Mouse (Mus musculus): ENCODE data around the gene Jagn1.

The Jagn1 gene

DNA sequence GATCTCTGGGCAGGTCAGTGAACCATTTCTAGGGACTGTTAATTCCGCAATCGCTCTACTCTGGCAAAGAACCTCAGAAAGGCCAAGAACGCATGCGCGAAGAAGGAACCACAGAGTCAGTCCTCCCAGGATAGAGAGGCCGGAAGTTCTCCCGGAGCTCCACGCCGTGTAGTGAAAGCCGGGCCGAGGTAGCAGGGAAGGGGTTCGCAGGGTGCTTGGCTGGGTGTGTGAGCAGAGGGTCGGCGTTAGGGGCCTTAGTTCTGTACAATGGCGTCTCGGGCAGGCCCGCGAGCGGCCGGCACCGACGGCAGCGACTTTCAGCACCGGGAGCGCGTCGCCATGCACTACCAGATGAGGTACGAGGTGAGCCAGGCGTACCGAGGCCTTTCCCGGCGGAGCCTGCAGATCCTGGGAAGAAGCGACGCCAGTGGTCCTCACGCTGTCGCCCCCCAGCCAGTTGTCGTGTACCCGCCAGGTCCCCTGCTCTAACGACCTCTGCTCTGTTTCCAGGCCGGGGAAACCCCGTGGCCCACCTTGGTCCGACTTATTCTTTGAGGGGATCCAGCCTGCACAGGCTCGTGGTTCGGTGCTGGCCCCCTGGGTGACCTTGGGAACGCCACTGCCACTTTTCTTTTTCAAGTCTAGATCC is at the start of gene Jagn1:
Jagn1 (plus strand) TSS at position 128 of the 649 bp plus-strand sequence.
- peak; percentile 84 for DNase-seq (ENCODE audit: low spot score)

DNA sequence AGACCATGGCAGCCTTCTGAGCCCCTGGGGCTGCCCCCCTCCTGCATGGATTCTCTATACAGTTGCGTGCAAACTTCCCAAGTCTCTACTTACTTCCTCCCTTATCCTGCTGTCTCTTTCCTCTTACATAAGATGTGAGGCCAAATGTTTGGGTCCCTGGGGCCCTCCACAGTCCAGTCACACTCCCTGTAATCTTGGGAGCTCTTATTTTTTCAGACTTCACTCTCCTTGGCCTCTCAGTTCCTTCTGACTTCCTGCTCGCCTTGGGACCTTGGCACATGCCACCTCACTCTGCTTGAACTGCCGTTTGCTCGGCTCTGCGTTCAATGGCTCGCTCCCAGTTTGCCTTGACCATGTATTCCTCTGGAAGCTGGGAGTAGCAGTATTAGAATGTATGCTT is 48.4 kb upstream of the Jagn1 start:
- no peak for DNase-seq (ENCODE audit: low spot score)

DNA sequence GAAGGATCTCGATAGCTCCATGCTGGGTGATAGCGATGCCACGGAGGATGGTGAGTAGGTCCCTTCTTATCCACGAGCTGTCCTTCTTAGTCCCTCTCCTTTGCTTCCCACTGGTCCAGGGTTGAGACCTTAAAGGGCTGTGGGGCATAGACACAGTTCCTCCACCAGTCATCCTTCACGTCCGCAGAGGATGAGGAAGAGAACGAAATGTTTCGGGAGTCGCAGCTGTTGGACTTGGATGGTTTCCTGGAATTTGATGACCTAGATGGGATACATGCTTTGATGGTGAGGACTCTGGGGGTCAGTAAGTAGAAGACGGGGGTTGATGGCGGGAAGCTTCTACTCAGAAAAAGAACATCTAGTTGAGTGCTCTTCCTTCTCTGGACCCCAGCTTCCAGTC is 47.6 kb upstream of the Jagn1 start:
- no peak for DNase-seq (ENCODE audit: low spot score)

DNA sequence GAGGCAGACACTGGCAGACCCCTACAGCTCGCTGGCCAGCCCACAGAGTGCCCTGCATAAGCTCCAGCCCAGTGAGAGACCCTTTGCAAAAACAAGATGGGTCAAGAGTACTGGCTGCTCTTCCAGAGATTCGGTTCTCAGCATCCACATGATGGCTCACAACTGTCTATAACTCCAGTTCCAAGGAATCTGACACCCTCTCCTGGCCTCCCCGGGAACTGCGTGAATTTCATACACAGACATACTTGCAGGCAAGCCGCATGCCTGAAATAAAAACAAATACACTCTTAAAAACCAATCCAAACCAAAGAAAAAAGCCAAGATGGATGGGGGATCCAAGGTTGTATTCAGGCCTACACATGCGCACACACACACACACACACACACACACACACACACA is 46.9 kb upstream of the Jagn1 start:
- DNase-seq (ENCODE audit: low spot score): no peak

DNA sequence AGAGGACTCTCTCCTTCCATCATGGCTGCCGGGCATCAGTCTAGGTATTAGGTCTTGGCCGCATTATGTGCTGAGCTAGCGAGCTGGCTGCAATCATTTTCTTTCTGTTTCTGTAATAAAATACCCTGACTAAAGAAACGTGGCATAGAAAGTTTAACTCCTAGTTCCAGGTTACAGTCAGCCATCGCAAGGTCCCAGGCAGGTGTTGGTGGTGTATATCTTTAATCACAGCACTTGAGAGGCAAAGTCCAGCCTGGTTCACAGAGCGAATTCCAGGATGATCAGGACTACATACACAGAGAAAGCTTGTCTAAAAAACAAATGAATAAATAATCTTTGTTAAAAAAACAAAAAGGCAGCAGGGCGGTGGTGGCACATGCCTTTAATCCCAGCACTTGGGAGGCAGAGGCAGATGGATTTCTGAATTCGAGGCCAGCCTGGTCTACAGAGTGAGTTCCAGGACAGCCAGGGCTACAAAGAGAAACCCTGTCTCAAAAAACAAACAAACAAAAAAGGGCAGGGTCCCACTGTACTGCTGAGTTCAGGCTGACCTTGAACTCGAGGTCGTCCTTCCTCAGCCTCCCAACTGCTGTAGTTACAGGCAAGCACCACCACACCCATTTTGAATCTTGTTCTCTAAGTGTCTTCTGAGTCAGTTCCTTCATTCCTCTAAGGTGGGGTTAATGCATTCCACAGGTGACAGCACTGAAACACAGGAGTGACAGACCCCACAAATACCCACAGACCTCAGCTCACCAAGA is 45.9 kb upstream of the Jagn1 start:
- DNase-seq (ENCODE audit: low spot score): no peak

DNA sequence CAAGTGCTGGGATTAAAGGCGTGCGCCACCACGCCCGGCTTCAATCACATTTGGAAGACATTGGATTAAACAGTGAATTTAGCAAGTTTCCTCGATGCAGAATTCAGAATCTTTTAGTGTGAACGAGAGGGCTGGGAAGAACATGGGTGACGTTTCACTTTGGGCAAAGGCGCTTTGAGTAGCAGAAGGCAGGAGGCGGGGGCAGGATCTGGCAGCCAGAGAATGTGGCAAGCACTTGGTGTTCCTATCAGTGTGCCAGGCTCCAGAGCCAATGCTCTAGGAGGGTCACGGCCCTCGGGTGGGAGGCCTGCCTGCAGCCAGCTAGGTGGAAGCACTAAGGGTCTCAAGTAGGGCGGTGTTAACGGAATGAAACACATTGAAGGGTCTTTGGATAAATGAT is 40.3 kb upstream of the Jagn1 start:
- no peak for DNase-seq (ENCODE audit: low spot score)

DNA sequence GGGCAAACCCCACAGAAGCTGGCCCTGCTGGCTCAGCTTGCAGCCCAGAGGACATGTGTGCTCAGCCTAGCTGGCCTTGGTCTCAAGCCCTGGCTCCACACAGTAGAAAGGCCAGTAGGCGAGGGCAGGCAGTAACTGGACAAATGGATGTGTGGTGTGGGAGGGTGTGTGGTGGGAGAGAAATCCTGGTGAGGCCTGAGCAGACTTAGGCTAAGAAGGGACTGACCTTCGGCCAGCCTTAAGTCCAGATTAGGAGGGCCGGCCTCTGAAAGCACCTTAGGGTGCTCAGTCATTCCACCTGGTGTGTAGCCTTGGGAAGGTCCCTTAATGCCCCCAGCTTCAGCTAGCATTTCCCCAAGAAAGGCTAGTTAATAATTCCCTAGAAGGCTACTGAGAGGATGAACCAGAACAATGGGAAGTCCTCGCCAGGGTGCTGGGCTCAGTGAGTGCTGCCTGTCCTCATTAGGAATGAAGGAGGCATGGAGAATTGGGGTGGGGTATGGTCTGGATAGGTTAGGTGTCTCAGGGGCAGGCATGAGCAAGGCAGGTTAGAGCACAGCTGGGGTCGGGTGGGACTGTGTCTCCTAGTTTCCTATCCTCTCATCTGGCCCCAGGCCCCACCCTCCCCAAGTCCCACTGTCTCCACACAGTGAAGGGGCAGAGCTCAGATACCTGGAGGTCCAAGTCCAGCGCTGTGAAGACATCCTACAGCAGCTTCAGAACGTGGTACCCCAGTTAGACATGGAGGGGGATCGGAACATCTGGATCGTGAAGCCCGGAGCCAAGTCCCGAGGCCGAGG is 37.5 kb upstream of the Jagn1 start:
- no peak for DNase-seq (ENCODE audit: low spot score)

DNA sequence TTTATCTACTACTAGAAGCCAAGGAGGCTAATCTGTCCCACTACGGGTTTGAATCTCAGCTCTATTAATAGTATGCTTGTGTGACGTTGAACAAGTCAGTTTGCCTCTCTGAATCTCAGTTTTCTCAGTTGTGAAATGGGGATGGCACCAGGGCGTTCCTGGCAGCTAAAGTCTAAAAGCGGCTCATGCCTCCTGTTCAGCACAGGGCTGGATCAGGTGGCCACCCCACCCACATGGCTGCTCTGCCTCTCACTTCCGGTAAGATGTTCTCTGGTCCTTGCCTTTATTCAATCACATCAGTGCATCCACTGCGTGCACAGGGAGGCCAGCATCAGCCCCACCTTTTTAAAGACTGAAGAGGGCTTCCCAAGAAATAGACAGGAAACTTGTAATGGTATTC is 36.9 kb upstream of the Jagn1 start:
- no peak for DNase-seq (ENCODE audit: low spot score)

DNA sequence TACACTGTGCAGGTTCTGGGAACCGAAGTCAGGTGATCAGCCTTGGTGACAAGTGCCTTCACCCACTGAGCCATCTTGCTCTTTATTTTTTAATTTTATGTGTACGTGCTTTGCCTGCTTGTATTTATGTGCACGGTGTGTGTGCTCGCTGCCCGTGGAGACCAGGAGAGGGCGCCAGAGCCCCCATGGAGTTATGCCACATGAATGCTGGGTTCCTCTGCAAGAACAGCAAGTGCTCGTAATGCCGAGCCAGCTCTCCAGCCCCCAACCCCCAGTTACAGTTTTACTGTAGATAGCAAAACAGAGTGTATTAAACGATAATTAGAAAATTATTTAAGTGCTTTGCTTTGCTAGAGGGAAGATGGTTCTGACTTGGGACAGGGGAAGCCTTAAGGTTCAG is 35.7 kb upstream of the Jagn1 start:
- DNase-seq (ENCODE audit: low spot score): no peak

DNA sequence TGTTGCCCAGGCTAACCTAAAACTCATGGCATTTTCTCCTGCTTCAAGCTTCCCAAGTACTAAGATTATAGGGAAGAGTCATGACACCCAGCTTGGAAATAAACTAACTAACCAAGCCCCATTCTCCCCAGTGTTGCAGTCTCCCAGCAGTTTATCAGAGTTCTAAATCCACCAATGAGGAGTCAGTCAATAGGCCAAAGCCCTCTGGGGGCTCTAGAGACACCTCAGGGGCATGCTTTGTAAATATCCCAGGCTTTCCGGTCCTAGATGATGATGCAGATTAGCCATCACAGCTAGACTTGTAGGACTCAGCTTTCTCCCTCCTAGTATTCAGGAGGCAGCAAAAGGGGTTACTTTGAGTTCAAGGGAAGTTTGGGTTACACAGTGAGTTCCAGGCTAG is 32.4 kb upstream of the Jagn1 start:
- no peak for DNase-seq (ENCODE audit: low spot score)

DNA sequence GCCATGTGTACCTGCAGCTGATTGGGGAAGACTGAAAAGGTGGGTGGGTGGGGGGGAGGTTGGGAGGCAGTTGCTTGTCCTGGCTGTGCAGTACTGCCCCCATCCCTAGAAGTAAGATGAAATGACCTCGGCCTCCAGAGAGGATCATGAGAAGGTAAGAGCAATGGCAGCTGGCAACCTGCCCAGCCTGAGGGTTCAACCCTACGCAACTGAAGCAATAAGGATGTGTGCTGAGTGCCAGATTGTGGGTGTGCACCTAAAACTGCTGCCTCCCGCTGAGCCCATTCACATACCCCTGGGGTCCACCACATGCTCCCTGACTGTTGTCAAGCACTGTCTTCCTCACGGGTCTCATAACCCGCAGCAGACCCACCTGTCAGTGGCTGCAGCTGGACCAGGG is 26.0 kb upstream of the Jagn1 start:
- DNase-seq (ENCODE audit: low spot score): no peak

DNA sequence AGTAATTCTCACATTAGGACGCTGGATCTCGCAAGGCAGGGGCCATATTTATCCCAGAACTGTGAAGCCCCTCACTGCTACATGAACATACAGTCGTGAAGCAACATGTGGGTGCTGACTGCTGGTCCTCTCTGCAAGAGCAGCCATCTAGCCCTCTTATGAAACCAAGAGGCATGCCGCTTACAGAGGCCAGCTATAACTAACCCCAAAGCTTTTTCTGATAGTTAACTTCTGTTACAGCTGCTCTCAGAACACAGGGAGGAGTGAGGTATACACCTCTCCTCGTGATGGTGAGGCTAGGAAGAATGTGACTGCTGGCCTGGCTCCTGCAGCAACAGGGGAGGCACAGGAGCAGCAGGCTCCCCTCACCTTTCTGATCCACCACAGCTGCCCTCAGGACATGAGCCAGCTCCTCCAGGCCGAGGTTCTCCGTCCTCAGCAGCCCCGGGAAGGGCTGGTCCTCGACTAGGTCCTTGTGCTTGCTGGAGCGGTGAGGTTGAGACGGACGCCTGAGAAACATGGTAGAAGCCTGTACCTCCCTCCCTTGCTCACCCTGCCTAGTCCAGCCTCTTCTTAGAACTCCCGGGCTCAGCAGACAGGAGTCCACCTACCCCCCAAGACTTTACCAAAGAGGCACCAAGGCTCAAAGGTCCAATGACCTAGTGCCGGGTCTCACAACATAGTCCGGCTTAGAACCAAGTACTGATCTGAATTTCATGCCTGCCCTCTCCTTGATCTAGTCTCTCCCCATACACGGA is 23.7 kb upstream of the Jagn1 start:
- no peak for DNase-seq (ENCODE audit: low spot score)

DNA sequence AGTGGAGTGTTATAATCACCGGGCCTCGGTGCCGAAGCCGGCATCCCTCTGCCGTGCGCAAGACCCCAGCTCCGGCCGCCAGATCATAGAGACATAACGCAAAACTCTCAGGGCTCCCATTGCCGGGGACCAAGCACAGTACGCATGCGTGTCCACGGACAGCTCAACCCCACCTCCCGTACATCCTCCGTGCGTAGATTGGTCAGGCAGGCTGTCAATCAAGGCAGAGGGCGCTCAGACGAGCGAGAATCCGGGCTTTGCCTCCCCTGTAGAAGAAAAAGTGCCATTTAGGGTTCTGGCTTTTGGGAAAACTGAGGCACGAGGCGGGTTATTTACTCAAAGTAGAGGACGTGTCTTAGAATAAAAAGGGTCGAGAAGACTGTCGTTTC is 23.2 kb upstream of the Jagn1 start, which contains the start of gene Rpusd3:
Rpusd3 (minus strand) TSS at position 142 of the 389 bp plus-strand sequence.
- DNase-seq (ENCODE audit: low spot score): peak; percentile 95

DNA sequence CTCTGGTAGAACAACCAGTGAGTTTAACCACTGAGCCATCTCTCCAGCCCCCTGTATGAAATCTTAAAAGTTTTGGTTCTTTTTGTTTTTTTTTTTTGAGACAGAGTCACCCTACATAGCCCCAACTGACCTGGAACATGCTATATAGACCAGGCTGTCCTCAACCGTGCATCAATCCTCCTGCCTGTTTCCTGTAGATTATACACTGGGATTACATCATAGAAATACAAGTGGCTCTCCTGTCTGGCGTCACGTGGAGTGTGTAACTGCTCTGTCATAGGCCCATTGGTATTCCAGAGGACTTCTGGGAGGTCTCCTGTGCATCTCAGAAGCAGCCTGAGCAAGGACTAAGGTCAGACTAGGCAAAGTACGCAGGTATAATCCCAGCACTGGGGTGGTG is 19.4 kb upstream of the Jagn1 start:
- no peak for DNase-seq (ENCODE audit: low spot score)

DNA sequence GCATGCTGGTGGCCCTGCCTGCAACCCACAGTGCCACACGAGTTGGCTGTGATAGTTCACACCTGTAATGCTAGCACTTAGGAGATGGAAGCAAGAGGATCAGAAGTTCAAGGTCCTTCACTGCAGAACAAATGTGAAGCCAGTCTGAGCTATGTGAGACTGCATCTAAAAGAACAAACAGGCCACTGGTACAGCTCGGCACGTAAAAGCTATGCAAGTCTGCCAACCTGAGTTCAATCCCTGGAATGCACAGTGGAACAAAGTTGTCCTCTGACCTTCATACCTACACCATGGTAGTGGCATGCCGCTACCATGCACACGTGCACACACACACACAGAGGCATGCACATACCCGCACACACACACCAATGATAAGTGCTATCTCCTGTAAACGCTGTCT is 18.2 kb upstream of the Jagn1 start:
- no peak for DNase-seq (ENCODE audit: low spot score)

DNA sequence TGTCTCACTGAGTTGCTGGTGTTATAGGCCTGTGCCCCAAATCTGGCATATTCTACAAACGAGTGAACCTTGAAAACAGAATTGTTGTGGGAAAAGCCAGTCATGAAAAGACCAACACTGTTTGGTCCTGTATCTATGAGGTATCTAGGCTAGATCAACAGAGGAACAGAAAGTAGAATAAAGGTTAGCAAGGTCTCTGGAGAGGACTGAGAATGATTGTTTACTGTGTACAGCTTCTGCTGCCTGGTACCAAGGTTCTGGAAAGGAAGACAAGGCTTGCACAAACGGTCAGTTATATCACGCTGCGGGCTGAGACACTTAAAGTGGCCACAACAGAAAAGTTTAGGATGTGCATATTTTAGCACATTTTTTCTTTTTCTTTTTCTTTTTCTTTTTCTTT is 15.7 kb upstream of the Jagn1 start:
- no peak for DNase-seq (ENCODE audit: low spot score)

DNA sequence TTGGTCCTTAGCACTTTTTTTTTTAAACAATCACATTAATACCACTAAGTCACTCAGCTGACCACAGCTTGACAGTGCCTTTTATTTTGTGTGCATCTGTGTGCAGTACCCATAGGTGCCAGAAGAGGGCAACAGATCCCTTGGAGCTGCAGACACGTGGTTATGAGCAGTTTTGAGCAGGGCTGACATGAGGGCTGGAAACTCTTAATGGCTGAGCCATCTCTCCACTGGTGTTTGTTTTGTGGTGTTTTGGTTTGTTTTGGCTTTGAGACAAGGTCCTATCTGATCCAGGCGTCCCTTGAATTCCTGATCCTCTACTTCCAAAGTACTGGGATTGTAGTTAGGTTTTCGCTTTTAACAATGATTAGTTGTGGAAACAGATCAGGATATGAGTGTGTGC is 15.0 kb upstream of the Jagn1 start:
- peak; percentile 29 for DNase-seq (ENCODE audit: low spot score)

DNA sequence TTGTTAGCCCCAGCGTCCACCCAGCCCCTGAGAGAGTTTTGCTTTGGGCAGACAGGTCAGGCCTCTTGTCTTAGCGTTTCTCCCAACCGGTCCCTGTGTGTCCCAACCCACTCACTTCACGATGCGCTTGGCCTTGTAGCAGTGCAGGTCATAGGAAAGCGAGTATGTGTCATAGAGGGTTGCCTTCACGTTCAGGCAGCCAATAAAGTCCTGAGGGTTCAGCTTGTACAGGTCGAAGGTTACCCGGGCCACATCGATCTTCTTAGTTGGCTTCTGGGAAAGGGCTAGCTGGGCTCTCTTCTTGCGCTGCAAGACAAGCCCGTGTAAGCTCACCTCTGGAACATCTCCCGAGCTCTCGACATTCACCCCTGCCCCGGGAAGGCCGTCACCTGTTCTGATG is 14.4 kb upstream of the Jagn1 start:
- DNase-seq (ENCODE audit: low spot score): no peak

DNA sequence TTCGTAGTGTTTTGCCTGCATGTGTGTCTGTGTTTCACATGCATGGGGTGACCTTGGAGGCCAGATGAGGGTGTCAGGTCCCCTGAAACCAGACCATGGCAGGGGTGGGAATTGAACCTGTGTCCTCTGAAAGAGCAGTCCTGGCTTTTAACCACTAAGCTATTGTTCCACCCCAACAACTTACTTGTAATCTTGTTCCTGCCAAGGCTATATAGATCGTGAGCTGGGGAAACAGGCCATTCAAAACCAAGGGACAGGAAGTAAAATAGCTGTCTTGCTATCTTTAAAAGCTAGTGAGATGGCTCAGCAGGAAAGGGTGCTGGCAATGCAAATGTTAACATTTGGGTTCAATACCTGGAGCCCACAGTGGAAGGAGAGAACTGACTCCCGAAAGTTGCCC is 12.4 kb upstream of the Jagn1 start:
- DNase-seq (ENCODE audit: low spot score): no peak

DNA sequence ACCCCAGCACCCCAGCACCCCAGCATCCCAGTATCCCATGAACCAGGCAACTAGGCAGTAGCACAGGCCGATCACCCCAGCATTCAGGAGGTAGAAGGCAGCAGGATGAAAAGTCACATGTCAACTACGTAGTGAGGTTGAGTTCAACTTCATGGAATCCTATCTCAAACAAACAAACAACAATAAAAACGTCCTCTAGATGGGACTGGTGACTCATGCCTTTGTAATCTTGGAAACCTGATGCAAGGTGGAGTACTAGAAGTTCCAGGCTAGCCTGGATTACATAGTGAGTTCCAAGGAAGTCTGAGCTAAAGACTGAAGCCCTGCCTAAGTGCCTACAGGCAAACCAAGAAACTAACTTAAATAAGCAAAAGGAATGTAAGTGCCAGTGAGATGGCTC is 11.5 kb upstream of the Jagn1 start:
- no peak for DNase-seq (ENCODE audit: low spot score)

DNA sequence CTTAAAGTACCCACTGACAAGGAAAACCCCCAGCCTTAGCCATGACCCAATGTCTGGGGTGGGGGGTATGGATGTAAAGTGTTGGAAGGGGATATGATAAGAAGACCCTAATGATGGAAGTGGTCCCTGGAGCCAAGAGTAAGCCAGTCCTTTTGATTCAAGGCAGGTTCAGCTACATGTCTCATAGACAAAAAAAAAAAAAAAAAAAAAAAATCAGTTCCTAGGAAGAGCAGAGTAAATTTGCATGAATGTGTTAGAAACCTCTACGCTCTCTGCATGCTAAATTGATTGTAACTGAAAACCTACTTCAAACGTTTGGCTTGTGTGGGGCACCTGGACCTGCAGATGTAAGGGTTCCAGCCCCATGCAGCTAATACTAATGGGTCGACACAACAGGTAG is 10.6 kb upstream of the Jagn1 start:
- DNase-seq (ENCODE audit: low spot score): no peak

DNA sequence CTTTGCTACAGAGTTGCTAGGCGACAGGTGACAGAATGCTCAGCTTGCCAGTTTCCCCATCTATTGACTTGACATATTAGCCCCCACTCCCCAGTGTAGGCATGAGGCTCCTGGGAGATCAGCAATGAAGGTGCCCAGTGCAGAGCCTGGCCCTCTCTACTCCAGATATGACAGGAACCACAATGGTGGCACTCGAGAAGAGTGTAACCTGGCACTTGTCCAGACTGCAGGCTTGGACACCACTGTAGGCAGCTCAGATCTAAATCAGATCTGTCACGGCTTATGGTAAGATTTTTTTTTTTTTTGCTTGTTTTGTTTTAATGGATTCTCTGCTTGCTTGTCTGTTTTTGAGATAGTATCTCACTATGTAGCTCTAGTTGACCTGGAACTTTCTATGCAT is 8.7 kb upstream of the Jagn1 start:
- no peak for DNase-seq (ENCODE audit: low spot score)
